Mouse (Mus musculus) erythroblast, embryonic 14.5 days (primary cell): ENCODE results near the gene Fam234a. TPM values are rescaled to one million over a fixed set of nuclear protein-coding genes. Genes with fewer than 3 reads are reported as not detected.
"Not testable (repeated sequence)": the region's sequence is repeated elsewhere in the genome, so short reads cannot be mapped to it uniquely, and the experiment has no call there.

Experiments used
- H3K27me3 ChIP-seq: 2 replicates; pipeline ENCODE4 v1.6.1; 2012; ENCODE audit warnings: inconsistent platforms; ENCODE audit not compliant: control insufficient read depth
- H3K36me3 ChIP-seq: 2 replicates; pipeline ENCODE4 v1.6.1; 2012; ENCODE audit warnings: mild to moderate bottlenecking, inconsistent platforms; ENCODE audit not compliant: control insufficient read depth
- H3K4me1 ChIP-seq: 2 replicates; pipeline ENCODE4 v1.6.1; 2012; ENCODE audit warnings: inconsistent platforms; ENCODE audit not compliant: control insufficient read depth
- H3K4me3 ChIP-seq: replicated peaks from 2 replicates; pipeline ENCODE3; 2012; ENCODE audit warnings: moderate library complexity, mild to moderate bottlenecking, inconsistent platforms
- H3K9me3 ChIP-seq: 2 replicates; pipeline ENCODE4 v1.6.1; 2012; ENCODE audit warnings: low read length, inconsistent platforms, mixed read lengths; ENCODE audit not compliant: control insufficient read depth
- GATA1 ChIP-seq: IDR thresholded peaks from 2 replicates; pipeline ENCODE4 v1.6.1; 2012; ENCODE audit warnings: low read length, inconsistent platforms, mixed read lengths
- TAL1 ChIP-seq: IDR thresholded peaks from 3 replicates; pipeline ENCODE4 v1.6.1; 2012; ENCODE audit warnings: low read length, inconsistent platforms, mixed read lengths
- polyA plus RNA-seq: library from polyadenylated mRNA; stranded (reverse); fragments of >175 nt; gene quantifications from 2 replicates; pipeline ENCODE4 v1.2.3, GENCODE M21; 2012

The Fam234a gene
- polyA plus RNA-seq, result 0.09 and 0.15 TPM in 2 replicates

DNA sequence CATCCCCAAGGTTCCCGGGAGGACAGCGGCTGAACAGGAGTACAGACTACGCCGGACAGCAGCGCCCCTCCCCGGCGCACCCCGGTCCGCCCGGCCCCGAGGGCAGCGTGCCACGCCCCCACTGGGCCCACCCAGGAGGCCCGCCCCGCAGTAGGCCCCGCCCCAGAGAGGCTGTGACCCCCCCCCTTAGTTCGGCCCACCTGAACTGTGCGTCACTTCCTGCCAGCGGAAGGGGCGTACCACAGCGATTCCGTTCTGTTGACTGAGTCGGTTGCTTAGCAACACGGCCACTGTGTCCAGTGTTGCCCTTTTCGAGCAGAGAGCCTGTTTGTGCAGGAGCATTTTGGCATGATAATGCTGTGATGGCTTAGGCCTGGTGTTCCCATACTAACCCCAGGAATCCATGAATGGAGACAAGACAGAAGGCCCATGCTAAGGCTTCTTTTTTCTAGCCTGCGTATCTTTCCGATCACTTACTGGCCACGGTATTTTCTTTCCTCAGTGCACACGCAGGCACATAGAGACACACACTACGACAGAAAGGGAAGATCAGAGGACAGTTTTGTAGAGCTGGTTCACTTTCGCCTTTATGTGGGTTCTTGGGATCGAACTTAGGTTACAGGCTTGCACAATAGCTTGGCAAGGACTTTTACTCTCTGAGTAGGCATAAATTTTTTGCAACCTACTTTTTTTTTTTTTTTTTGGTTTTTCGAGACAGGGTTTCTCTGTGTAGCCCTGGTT is at the start of gene Fam234a:
Fam234a (minus strand) TSS at position 142 of the 741 bp plus-strand sequence.
- H3K9me3 ChIP-seq, result no peaks in the 10 kb centered on the region
- TF ChIP-seq TAL1 (no peak), GATA1 (no peak)
- no peaks in the 10 kb centered on the region for H3K36me3 ChIP-seq
- peak within 1 kb of the TSS; percentile 82 for H3K4me3 ChIP-seq
- H3K4me1 ChIP-seq, result peaks cover 52% of the 10 kb centered on the region
- 0 out of 2 replicates have a peak, but pooled peaks cover 2% of the 10 kb centered on the region for H3K27me3 ChIP-seq

DNA sequence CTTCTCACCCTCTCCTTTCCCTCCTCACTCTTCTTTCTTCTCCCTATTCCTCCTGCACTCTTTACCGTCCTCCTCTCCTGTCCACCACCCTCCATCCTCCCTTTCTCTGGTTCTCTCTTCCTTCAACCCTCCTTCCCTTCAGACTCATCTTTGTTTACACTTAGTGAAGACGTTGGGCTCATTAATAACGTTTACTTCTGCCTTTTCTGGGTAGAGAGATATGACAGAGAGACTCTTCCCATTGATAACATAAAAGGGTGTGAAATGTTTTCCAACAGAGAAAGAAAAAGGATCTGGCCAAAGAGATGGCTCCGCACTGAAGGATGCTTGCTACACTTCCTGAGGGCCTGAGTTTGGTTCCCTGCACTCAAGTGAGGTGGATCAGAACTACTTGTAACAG is 45.4 kb upstream of the Fam234a start:
- TF ChIP-seq TAL1, result no peak
- no peak for TF ChIP-seq GATA1
- Histone ChIP-seq H3K36me3 (peaks cover 54% of the 10 kb centered on the region), H3K27me3 (no peaks in the 10 kb centered on the region), H3K4me1 (no peaks in the 10 kb centered on the region), H3K4me3 (no peak overlapping the region), H3K9me3 (peaks cover 6% of the 10 kb centered on the region; the same call in 1 of the 2 replicates)

DNA sequence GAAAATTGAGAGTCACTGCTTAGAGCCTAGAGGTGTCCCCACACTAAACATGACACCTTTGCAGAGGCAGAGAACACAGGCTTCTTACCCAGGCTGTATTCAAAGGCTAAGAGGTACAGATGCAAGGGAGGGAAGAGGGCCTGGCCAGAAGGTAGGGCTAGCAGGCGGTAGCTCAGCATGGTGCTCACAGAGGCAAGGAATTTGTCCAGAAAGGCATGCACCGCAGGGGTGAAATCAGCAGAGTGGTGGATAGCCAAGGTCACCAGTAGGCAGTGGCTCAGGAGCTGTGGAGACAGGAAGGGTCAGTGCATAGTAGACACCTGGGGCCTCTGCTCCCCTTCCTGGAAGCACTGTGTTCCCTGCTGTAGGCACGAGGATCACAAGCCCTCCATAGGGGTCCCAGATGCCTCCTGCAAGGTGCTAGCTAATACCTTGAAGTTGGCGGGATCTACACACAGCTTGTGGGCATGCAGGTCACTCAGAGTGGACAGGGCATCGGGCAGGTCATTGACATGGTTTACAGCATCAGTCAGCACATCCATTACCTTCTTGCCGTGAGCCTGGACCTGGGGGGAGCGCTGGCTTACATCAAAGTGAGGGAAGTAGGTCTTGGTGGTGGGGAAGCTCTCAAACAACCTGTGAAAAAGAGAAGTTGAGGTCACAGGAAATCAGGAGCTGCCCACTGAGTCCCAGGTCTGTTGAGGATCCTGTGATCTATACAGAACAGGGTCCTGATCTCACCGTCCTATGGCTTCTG is 42.3 kb upstream of the Fam234a start:
- H3K9me3 ChIP-seq, result peaks cover 2% of the 10 kb centered on the region; the same call in 1 of the 2 replicates
- no peaks in the 10 kb centered on the region for H3K27me3 ChIP-seq
- TF ChIP-seq TAL1 (no peak), GATA1 (no peak)
- H3K4me1 ChIP-seq, result no peaks in the 10 kb centered on the region
- no peak overlapping the region for H3K4me3 ChIP-seq
- peaks cover 85% of the 10 kb centered on the region for H3K36me3 ChIP-seq

DNA sequence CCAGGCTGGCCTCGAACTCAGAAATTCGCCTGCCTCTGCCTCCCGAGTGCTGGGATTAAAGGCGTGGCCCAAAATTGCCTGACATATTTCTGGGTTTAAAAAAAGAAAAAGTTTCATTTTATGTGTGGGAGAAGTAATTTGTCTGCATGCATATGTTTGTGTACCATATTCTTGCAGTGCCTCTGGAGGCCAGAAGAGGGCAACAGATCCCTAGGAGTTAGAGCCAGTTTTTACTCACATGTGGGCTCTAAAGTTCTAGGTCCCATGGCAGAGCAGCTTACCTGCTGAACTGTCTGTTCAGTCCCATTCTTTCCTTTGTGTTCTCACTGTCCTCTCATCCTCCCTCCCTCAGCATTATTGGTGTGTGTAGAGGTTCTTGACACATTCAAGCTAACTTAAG is 32.7 kb upstream of the Fam234a start:
- TF ChIP-seq TAL1 (no peak), GATA1 (no peak)
- H3K9me3 ChIP-seq, result no peaks in the 10 kb centered on the region
- H3K27me3 ChIP-seq, result no peaks in the 10 kb centered on the region
- no peak overlapping the region for H3K4me3 ChIP-seq
- peaks cover 3% of the 10 kb centered on the region; the same call in 1 of the 2 replicates for H3K4me1 ChIP-seq
- H3K36me3 ChIP-seq, result peaks cover 87% of the 10 kb centered on the region

DNA sequence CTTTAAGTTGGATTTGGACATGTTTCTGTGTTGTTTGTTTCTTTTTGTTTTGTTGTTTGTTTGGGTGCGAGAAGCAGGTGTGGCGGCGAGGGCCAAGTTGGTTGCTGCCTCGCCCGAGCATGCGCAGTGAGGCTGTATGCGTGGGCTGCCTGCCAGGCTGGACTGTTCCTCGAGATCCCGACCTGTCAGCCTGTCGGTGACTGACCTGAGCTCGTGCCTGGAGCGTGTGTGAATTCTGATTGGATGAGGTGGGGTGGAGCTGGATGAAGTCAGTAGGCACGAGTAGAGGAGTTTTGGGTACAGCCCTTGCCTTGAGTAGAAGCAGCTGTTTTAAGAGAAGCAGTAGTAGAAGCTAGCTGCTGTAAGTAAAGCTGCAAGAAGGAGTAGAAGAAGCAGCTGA is 31.9 kb upstream of the Fam234a start:
- H3K36me3 ChIP-seq, result peaks cover 87% of the 10 kb centered on the region
- H3K4me1 ChIP-seq, result peaks cover 3% of the 10 kb centered on the region; the same call in 1 of the 2 replicates
- no peaks in the 10 kb centered on the region for H3K27me3 ChIP-seq
- no peak for TF ChIP-seq GATA1
- TF ChIP-seq TAL1, result no peak
- H3K9me3 ChIP-seq, result no peaks in the 10 kb centered on the region
- no peak overlapping the region for H3K4me3 ChIP-seq

DNA sequence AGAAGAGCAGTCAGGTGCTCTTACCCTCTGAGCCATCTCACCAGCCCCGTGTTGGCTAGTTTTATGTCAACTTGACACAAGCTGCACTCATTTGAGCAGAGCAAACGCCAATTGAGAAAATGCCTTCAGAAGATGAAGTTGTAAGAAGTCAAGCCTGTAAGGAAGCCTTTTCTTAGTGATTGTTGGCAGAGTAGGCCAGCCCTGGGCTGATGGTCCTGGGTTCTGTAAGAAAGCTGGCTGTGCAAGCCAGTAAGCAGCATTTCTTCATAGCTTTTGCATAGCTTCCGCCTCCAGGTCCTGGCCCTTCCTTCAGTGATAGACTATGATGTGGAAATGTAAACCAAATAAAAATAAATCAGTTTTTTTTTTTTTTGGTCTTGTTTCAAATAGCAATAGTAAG is 28.5 kb upstream of the Fam234a start:
- no peaks in the 10 kb centered on the region for H3K9me3 ChIP-seq
- no peak overlapping the region for H3K4me3 ChIP-seq
- H3K4me1 ChIP-seq, result peaks cover 3% of the 10 kb centered on the region; the same call in 1 of the 2 replicates
- TF ChIP-seq GATA1 (no peak), TAL1 (no peak)
- peaks cover 84% of the 10 kb centered on the region for H3K36me3 ChIP-seq
- no peaks in the 10 kb centered on the region for H3K27me3 ChIP-seq

DNA sequence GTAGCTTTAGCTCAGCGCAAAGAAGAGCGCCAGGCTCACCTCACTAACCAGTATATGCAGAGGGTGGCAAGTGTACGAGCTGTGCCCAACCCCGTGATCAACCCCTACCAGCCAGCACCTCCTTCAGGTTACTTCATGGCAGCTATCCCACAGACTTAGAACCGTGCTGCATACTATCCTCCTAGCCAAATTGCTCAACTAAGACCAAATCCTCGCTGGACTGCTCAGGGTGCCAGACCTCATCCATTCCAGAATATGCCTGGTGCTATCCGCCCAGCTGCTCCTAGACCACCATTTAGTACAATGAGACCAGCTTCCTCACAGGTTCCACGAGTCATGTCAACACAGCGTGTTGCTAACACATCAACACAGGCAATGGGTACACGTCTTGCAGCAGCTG is 25.5 kb upstream of the Fam234a start:
- peaks cover 85% of the 10 kb centered on the region for H3K36me3 ChIP-seq
- H3K4me3 ChIP-seq, H3K27me3 ChIP-seq: not testable (repeated sequence)

DNA sequence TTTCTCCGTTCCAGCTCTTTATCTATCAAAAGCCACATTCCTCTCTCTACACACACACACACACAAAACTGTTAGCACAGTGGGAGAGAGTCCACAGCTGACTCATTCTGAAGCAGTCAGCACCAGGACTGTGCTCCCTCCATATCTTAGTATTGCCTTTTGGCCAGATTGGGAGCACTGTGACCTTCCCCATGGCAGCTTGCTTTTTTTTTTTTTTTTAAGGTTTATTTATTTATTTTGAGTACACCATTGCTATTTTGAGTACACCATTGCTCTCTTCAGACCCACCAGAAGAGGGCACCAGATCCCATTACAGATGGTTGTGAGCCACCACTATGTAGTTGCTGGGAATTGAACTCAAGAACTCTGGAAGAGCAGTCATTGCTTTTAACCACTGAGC is 24.8 kb upstream of the Fam234a start:
- Histone ChIP-seq H3K4me1 (peaks cover 8% of the 10 kb centered on the region), H3K4me3 (no peak overlapping the region), H3K9me3 (no peaks in the 10 kb centered on the region), H3K36me3 (peaks cover 90% of the 10 kb centered on the region), H3K27me3 (no peaks in the 10 kb centered on the region)
- TF ChIP-seq TAL1, result no peak
- TF ChIP-seq GATA1, result no peak

More for the DNA sequence above, 25.5 kb upstream of the Fam234a start:
- H3K4me1 ChIP-seq, H3K9me3 ChIP-seq: not testable (repeated sequence)

DNA sequence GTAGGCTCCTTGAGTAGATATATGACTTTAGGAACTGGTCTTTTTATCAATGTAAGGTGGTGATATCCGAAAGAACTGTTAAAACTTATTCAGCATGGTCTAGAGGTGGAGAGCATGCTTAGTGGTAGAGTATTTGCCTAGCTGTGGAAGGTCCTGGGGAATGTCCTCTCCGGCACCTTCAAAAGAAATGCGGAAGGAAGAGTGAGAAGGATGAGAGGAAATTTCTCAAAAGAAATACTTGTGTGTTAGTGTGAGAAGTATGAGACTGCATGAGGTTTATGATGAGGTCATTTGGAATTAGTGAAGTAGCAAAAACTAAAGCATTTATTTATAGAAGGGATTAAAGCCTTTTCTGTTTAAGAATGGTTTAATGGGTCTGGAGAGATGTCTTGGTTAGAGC is 18.3 kb upstream of the Fam234a start:
- no peak overlapping the region for H3K4me3 ChIP-seq
- H3K4me1 ChIP-seq, result peaks cover 30% of the 10 kb centered on the region
- H3K27me3 ChIP-seq, result no peaks in the 10 kb centered on the region
- peaks cover 94% of the 10 kb centered on the region for H3K36me3 ChIP-seq
- H3K9me3 ChIP-seq, result no peaks in the 10 kb centered on the region
- TF ChIP-seq GATA1 (no peak), TAL1 (no peak)
